Mouse (Mus musculus) T-cell, adult 2 months (primary cell): ENCODE results near the gene Vopp1.

Source experiments
- DNase-seq: peaks from one replicate; pipeline ENCODE4 v3.0.0; 2022; ENCODE audit warnings: low spot score

Vopp1 gene

GRCm38 (mm10) chr6:57784251-57784650 is 40.7 kb downstream of the Vopp1 start:
- no peak for DNase-seq

DNA sequence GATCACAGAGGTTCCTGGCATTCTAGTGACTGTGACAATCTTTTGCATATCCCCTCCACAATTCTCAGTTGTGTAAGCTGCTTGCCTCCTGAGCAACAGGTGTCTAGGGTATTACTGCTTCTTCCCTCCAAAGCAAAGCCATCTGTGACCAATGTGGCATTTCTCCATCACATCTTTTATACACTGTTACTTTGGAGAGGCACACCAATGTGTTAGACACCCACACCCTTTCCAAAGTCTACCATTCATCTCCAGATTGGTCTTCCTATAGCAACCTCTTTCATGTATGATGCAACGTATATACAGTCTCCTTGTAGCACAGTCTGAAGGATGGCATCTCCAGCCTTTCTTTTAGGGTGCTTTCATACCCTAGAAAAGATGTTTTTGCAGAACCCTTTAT is 42.3 kb downstream of the Vopp1 start:
- no peak for DNase-seq

GRCm38 (mm10) chr6:57780359-57780758 is 44.6 kb downstream of the Vopp1 start:
- DNase-seq = no peak

- no peak for DNase-seq
Observed at GRCm38 (mm10) chr6:57773792-57774191, 51.2 kb downstream of the Vopp1 start.

DNA sequence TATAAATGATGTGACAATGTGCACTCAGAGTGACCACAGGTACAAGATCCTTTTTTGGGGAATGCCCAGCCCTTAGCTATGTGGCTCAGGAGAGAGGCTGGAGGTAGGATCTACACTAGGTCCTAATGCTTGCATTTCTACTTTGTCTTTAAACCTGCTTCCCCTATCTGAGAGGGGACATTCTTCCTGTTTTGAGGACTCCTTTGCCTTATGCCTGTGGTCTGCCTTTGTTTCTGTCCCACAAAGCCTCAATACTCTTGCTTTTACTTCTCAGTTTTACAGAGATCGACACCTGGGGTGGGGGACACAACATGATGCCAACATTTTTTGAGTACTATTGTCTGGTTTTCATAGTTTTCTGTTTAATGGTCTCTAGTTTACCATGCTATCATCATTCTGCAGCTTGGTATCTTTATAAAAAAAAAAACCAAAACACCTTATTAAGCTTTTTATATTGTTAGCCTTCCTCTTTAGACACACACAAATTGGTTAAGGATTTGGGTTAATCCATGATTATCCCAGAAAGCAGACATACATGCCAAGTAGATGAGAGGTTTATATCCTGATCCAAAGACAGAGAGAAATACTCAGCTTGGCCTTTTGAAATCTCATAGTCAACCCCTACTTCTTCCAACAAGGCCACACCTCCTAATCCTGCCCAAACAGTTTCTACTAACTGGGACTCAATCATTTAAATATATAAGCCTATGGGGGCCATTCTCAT is 54.3 kb downstream of the Vopp1 start:
- no peak for DNase-seq

DNA sequence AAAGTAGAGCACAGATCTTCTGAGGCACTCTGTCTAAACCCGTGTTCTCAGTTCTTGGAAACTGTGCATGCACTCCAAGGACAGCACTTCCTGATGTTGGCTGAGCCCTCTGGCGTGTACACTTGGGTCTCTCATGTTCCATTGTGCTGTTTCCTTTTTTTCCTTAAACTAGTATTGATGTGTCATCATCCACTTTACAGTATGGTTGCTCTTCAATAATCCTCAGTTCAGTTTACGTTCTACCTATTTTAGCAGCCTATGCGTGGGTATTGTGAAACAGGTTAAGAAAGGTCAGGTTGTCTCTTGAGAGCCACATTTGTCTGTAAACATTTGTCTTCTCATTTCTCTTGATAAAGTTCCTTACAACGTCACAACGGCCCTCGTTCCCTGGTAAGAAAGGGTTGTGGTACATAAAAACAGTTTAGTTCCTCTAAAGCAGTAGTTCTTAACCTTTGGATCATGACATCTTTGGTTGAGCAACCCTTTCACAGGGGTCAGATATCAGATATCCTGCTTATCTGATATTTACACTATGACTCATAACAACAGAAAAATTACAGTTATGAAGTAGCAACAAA is 55.9 kb downstream of the Vopp1 start:
- DNase-seq = no peak

GRCm38 (mm10) chr6:57767112-57767868 is 57.7 kb downstream of the Vopp1 start:
- DNase-seq = no peak

- DNase-seq = no peak
Observed at GRCm38 (mm10) chr6:57766287-57766686, 58.7 kb downstream of the Vopp1 start.

GRCm38 (mm10) chr6:57765095-57765878 is 59.7 kb downstream of the Vopp1 start:
- DNase-seq = no peak

- no peak for DNase-seq
Observed at GRCm38 (mm10) chr6:57763054-57763453, 61.9 kb downstream of the Vopp1 start.

GRCm38 (mm10) chr6:57753962-57754759 is 70.8 kb downstream of the Vopp1 start:
- no peak for DNase-seq

- no peak for DNase-seq
Observed at GRCm38 (mm10) chr6:57745748-57746129, 79.2 kb downstream of the Vopp1 start.

- no peak for DNase-seq
Observed at GRCm38 (mm10) chr6:57744974-57745747, 79.8 kb downstream of the Vopp1 start.

- DNase-seq = no peak
Observed at GRCm38 (mm10) chr6:57744123-57744522, 80.8 kb downstream of the Vopp1 start.

DNA sequence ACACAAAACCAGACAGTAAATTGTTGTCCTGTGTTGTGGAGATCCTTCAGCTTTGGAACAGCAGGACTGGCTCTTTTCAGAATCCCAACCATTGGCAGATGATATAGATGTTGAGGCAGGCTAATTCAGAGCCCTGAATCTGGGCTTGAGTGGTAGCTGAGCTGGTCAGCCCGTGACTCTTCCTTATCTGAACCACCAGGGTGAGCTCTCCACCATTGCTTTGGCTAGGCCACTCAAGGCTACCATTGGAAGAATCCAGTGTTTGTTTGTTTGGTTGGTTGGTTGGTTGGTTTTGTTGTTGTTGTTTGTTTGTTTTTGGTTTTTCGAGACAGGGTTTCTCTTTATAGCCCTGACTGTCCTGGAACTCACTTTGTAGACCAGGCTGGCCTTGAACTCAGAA is 81.6 kb downstream of the Vopp1 start:
- no peak for DNase-seq

DNA sequence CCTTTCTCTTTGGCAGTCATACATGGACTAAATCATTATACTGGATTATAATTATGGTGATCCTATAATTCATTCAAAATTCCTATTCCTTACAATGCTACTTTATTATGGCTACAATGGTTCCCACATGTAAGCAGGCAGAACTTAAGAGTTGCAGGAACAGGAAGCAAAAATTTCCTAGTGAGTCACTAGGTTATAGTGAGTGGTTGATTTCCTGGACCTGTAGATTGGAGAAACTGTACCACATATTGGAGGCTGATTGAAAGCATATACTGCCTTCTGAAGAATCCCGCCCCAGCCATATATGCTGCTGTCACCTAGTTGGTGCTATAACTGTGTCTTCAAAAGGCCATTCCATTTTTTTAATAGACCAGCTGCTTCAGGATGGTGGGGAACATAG is 82.2 kb downstream of the Vopp1 start:
- DNase-seq = no peak

DNA sequence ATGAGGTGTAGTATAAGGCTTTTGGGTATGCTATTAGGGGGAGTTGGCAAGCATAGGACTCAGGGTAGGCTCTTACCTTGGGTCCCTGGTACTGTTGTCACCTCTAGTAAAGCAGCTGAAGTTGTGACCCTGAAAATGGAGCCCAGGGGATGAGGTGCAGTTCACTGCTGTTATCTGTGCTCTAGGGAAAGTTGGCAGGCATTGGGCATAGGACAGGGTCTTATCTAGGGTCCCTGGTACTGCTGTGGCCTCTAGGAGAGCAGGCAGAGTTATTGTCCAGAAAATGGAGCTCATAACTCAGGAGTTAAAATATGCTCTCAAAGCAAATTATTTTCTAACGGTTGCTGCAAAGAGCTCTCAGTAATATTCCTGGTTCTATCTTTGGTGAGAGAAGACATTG is 103.6 kb downstream of the Vopp1 start:
- no peak for DNase-seq

GRCm38 (mm10) chr6:57711726-57712125 is 113.2 kb downstream of the Vopp1 start:
- peak; percentile 33 for DNase-seq

- peak; percentile 5 for DNase-seq
Observed at GRCm38 (mm10) chr6:57706721-57707120, 118.2 kb downstream of the Vopp1 start.

- no peak for DNase-seq
Observed at GRCm38 (mm10) chr6:57703703-57704102, 121.3 kb downstream of the Vopp1 start.
